Mouse (Mus musculus): ENCODE measurements at regions not wholly inside any gene's neighbourhood (a gene's known extent, or its start where the extent isn't known, plus 50 kb on each side); places are given as distances from the start of the nearest gene placed in this dataset.

GRCm38 (mm10) chr13:78577497-78577896 is 377.9 kb upstream of the Nr2f1 start:
- no peak for DNase-seq

- no peak for DNase-seq
Observed at GRCm38 (mm10) chr13:78576300-78577296, 377.0 kb upstream of the Nr2f1 start.

GRCm38 (mm10) chr13:78571093-78571492 is 371.5 kb upstream of the Nr2f1 start:
- DNase-seq = no peak

GRCm38 (mm10) chr13:78524446-78524937 is 324.9 kb upstream of the Nr2f1 start:
- no peak for DNase-seq

- no peak for DNase-seq
Observed at GRCm38 (mm10) chr13:78520771-78521170, 321.2 kb upstream of the Nr2f1 start.

- DNase-seq = no peak
Observed at GRCm38 (mm10) chr13:78520186-78520585, 320.6 kb upstream of the Nr2f1 start.

- DNase-seq = no peak
Observed at GRCm38 (mm10) chr13:78500551-78500950, 301.0 kb upstream of the Nr2f1 start.

GRCm38 (mm10) chr13:78483760-78484357 is 284.3 kb upstream of the Nr2f1 start:
- DNase-seq = no peak

GRCm38 (mm10) chr13:78482929-78483759 is 283.6 kb upstream of the Nr2f1 start:
- peak; percentile 63 for DNase-seq

GRCm38 (mm10) chr13:78451333-78452070 is 251.9 kb upstream of the Nr2f1 start:
- DNase-seq = no peak

- no peak for DNase-seq
Observed at GRCm38 (mm10) chr13:78446726-78447031, 247.1 kb upstream of the Nr2f1 start.

GRCm38 (mm10) chr13:78445891-78446725 is 246.6 kb upstream of the Nr2f1 start:
- DNase-seq = no peak

- DNase-seq = no peak
Observed at GRCm38 (mm10) chr13:78444691-78445349, 245.3 kb upstream of the Nr2f1 start.

- no peak for DNase-seq
Observed at GRCm38 (mm10) chr13:78428469-78428868, 228.9 kb upstream of the Nr2f1 start.

GRCm38 (mm10) chr13:78428084-78428445 is 228.5 kb upstream of the Nr2f1 start:
- DNase-seq = no peak

GRCm38 (mm10) chr13:78427141-78428083 is 227.9 kb upstream of the Nr2f1 start:
- no peak for DNase-seq

- no peak for DNase-seq
Observed at GRCm38 (mm10) chr13:78426306-78426921, 226.9 kb upstream of the Nr2f1 start.

GRCm38 (mm10) chr13:78405071-78405470 is 205.5 kb upstream of the Nr2f1 start:
- no peak for DNase-seq

GRCm38 (mm10) chr13:78383761-78384160 is 184.2 kb upstream of the Nr2f1 start:
- DNase-seq = no peak

Measured in kidney, adult 9 months (tissue).